Mouse (Mus musculus): Measurements from ENCODE around the gene Gm14322.
"Not testable (repeated sequence)": the region's sequence is repeated elsewhere in the genome, so short reads cannot be mapped to it uniquely, and the experiment has no call there.

The Gm14322 gene

DNA sequence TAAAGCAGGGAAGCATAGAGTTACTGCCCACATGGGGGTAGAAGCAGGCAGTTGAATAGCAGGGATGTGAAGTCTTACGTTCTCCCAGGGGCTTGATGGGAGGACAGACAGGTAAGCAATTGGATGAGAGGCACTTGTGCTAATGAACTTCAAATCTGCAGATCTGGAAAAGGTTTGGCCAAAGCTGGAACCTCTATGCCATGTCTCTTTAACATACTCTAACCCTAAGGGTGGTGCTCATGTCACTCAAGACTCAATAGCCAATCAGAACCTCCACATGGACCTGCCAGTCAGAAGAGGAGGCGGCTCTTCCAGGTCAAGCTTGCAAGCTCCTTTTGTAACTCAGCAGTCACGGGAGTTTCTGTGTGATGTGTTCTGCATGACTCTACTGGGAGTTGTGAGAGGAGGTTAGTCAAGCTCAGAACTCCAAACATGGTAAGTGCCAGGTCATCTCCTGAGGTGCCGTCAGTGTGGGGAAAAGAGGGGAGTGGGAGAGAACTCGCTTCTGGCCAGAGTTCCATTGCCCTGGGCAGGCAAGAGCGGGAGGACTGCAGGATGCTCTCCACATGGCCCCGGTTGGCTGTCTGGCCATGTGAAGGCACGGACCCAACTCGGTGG lies at the start of gene Gm14322:
TSS of gene Gm14322 (plus strand) at position 348 of the 618 bp plus-strand sequence.
- ATAC-seq (ENCODE audit: insufficient number of reproducible peaks, low FRiP score, low TSS enrichment), result not testable (repeated sequence)

DNA sequence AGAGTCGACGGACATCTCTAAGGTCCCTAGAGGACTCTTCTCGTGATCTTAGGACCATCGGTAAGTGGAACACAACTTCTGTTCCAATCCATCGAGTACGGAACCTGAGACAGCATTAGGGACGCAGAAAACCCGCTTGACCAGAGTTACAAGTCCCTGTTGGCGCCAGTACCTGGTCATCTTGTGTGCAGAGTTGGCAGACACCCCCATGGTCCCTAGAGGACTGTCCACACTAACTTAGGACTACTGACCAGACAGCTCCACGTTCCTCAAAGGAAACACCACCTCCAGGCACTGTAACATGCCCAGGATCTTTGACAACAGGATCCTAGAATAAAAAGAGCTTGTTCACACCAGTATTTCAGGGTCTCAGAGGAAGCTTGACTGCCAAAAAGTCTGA lies 17.6 kb upstream of the Gm14322 start:
- ATAC-seq (ENCODE audit: insufficient number of reproducible peaks, low FRiP score, low TSS enrichment), result not testable (repeated sequence)

DNA sequence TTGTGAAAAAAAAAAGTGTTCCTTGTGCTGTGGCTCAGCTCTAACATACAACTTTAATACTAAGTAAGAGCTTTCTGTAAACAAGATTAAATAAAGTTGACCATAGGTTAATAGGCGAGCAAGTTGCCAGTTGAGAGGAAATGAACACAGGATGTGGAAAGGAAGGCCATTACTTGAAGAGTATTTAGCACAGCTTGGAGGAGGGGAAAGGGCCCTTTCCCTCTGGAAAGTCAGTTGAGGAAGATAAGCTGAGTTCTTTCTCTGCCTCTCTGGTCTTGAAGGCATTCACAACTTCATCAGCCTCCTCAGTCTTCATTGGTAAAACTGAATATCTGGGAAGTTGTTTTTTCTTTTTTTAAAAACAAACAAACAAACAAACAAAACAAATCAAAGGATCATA lies 28.3 kb downstream of the Gm14322 start:
- not testable (repeated sequence) for ATAC-seq (ENCODE audit: insufficient number of reproducible peaks, low FRiP score, low TSS enrichment)

DNA sequence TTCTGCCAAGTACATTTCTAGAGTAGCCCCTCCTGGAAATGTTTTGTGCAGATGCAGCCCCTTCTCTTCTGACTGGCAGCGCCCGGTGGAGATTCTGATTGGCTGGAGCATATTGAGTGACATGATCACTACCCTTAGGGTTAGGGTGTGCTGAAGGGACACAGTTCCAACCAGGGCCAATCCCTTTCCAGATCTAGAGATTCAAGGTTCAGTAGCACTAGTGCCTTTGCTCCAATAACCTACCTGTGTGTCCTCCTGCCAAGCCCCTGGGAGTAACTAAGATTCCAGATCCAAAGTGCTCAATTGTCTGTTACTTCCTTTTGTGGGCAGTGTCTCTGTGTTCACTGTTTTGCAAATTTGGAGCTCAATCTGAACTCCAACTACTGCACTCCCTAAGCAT lies 47.1 kb downstream of the Gm14322 start:
- not testable (repeated sequence) for ATAC-seq (ENCODE audit: insufficient number of reproducible peaks, low FRiP score, low TSS enrichment)

All from cerebellum, adult (tissue).